8 mouse cellular contexts compared by ENCODE assay signal in genomic region chr7:132732136-132732789, GRCm38 (mm10).
DNase-seq lines count a peak whose midpoint lies in the region; ATAC-seq lines count a peak whose summit lies in the region.

No protein-coding gene starts in this region.

- H3K4me3 ChIP-seq in lung, embryonic 15.5 days, result no peak overlapping the region
- H3K4me3 ChIP-seq in hindbrain, embryonic 15.5 days, result no peak overlapping the region

- H3K9me3 ChIP-seq in lung, embryonic 15.5 days, result no peaks in the 10 kb centered on the region
- H3K9me3 ChIP-seq in hindbrain, embryonic 15.5 days, result no peaks in the 10 kb centered on the region

- WGBS in lung, embryonic 15.5 days, result 82% methylated on average over 6 of the region's 6 CpGs
- 42% methylated on average over 6 of the region's 6 CpGs for WGBS in hindbrain, embryonic 15.5 days

- DNase-seq in embryo, embryonic 10 days (ENCODE audit: low spot score), result peak; percentile 51
- no peak for DNase-seq in embryo, embryonic 9.5 days (ENCODE audit: extremely low spot score)
- DNase-seq in lung, postnatal 14 days, result no peak
- peak; percentile 68 for DNase-seq in retina, postnatal 1 day
- no peak for DNase-seq in spleen, adult 12 weeks (ENCODE audit: low spot score)
- no peak for DNase-seq in cerebellum, postnatal 4 days (ENCODE audit: low spot score in 2 of 2)

- H3K4me1 ChIP-seq in lung, embryonic 15.5 days, result peaks cover 34% of the 10 kb centered on the region
- H3K4me1 ChIP-seq in hindbrain, embryonic 15.5 days (replicated peaks), result peaks cover 60% of the 10 kb centered on the region

- ATAC-seq in lung, embryonic 15.5 days (ENCODE audit: borderline replicate concordance, extremely low read depth, low FRiP score, low TSS enrichment), result no peak
- peak; percentile 46; the same call in 1 of the 2 replicates for ATAC-seq in hindbrain, embryonic 15.5 days (ENCODE audit: low FRiP score, low read depth)

- H3K27me3 ChIP-seq in lung, embryonic 15.5 days, result no peaks in the 10 kb centered on the region
- H3K27me3 ChIP-seq in hindbrain, embryonic 15.5 days, result no peaks in the 10 kb centered on the region

- no peak overlapping the region for H3K9ac ChIP-seq in lung, embryonic 15.5 days
- no peak overlapping the region for H3K9ac ChIP-seq in hindbrain, embryonic 15.5 days

- H3K36me3 ChIP-seq in lung, embryonic 15.5 days, result no peaks in the 10 kb centered on the region; the same call in 1 of the 2 replicates
- H3K36me3 ChIP-seq in hindbrain, embryonic 15.5 days, result no peaks in the 10 kb centered on the region

- peak overlapping the region; percentile 65; the same call in 1 of the 2 replicates for H3K27ac ChIP-seq in lung, embryonic 15.5 days
- peak overlapping the region; percentile 65 for H3K27ac ChIP-seq in hindbrain, embryonic 15.5 days (replicated peaks)

- no peak overlapping the region for H3K4me2 ChIP-seq in lung, embryonic 15.5 days
- no peak overlapping the region for H3K4me2 ChIP-seq in hindbrain, embryonic 15.5 days

Comparison
In these comparisons a context has a peak if more than half of its experiments do, and no peak if none do; other contexts are left out.
1. DNase-seq: peak in embryo, embryonic 10 days (single experiment) and retina, postnatal 1 day (single experiment); none in embryo, embryonic 9.5 days (single experiment), lung, postnatal 14 days (single experiment), spleen, adult 12 weeks (single experiment) and cerebellum, postnatal 4 days (0 of 2).